ENCODE assay signal across 12 mouse cellular contexts in the genomic region with DNA sequence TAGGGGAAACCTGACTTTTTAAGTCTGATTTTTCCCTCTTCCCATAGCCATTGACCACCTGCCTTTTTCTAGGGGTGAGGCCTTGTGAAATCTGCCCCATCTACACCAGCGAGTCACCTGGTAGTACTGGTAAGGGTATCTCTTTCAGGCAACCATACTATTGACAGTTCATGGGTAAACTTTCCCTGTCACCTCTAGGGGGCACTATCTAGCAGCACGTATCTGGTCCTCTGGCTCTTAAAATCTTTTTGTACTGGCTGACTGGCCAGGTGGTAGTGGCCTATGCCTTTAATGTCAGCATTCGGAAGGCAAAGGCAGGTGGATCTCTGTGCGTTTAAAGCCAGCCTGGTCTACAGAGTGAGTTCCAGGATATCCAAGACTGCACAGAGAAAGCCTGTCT. TPM values are rescaled to one million over a fixed set of nuclear protein-coding genes. Genes with fewer than 3 reads are reported as not detected.
DNase-seq lines count a peak whose midpoint lies in the region.
"Had no signal": no experiment of that assay in that cellular context is flagged by ENCODE, and none has a peak within 500 bp of the region (broad histone marks: within the 10 kb centered on the region; RNA-seq: fewer than 3 reads in every experiment).

No protein-coding gene starts in this region.

- DNase-seq in adrenal gland, postnatal 14 days = peak; percentile 13
- no peak for DNase-seq in adrenal gland, postnatal 10 days
- DNase-seq in kidney, adult 9 months = peak; percentile 35
- DNase-seq in kidney, postnatal 4 days = no peak
- peak; percentile 24 for DNase-seq in thymus, postnatal 14 days
- no peak for DNase-seq in thymus, adult 18-20 months
- DNase-seq in spleen, postnatal 10 days (ENCODE audit: low spot score in 2 of 2) = no peak
- DNase-seq in layer of hippocampus, adult 9-10 months (ENCODE audit: low spot score) = no peak
- DNase-seq: adrenal gland, adult 2 months; cerebellum, adult 9-11 months; spleen, adult 18-20 months had no signal

RNA-seq across cellular contexts. Expression of gene Spp2, which starts 38.6 kb away (rescaled TPM):
- 2.5 and 49.5 TPM in 2 replicates for total RNA-seq in adrenal gland, postnatal 14 days (2021)
- 100 to 1,000 TPM in 1 of 2 experiments, 10 to 100 TPM in 1; 42.3 to 106 TPM for total RNA-seq in adrenal gland, postnatal 10 days (2021)
- total RNA-seq: megakaryocyte, adult 5-6 weeks had no signal

Comparison
In these comparisons a context has a peak if more than half of its experiments do, and no peak if none do; other contexts are left out.
1. DNase-seq: peak in adrenal gland, postnatal 14 days (single experiment), kidney, adult 9 months (single experiment) and thymus, postnatal 14 days (single experiment); none in adrenal gland, postnatal 10 days (single experiment), kidney, postnatal 4 days (0 of 2), thymus, adult 18-20 months (0 of 2), spleen, postnatal 10 days (0 of 2) and layer of hippocampus, adult 9-10 months (single experiment).